Mouse (Mus musculus) MEL (cell line): Measurements from ENCODE around the gene Uggt2. TPM values are rescaled to one million over a fixed set of nuclear protein-coding genes. Genes with fewer than 3 reads are reported as not detected.

ENCODE experiments used
- DNase-seq: peaks from one replicate; pipeline ENCODE4 v3.0.0; 2011; ENCODE audit warnings: low read depth, low spot score
- H3K27ac ChIP-seq: 2 replicates; pipeline ENCODE4 v1.5.1; 2012; ENCODE audit warnings: low read depth, mild to moderate bottlenecking, control low read depth, low read length, moderate library complexity; ENCODE audit not compliant: control insufficient read depth
- H3K27me3 ChIP-seq, 2 experiments: fragments of 150-350 bp in 1 of 2; sonication (generic) in 1 of 2; 2 replicates each; pipeline ENCODE4 v1.6.1; 2012; ENCODE audit warnings: low read length in 2 of 2, mild to moderate bottlenecking in 2 of 2, improper control_type of control experiment in 1 of 2, moderate library complexity in 1 of 2; ENCODE audit not compliant: insufficient read depth in 2 of 2, control insufficient read depth in 1 of 2
- H3K36me3 ChIP-seq, 2 experiments: 2 replicates each; pipeline ENCODE4 v1.6.1; 2012 to 2014; ENCODE audit warnings: low read length in 2 of 2, improper control_type of control experiment in 1 of 2, inconsistent platforms in 1 of 2, mild to moderate bottlenecking in 1 of 2; ENCODE audit not compliant: insufficient read depth in 2 of 2, control insufficient read depth in 1 of 2
- H3K4me1 ChIP-seq, 2 experiments: fragments of 150-350 bp in 1 of 2; sonication (generic) in 1 of 2; 2 replicates each; pipeline ENCODE4 v1.6.1; 2012; ENCODE audit warnings: low read length in 2 of 2, improper control_type of control experiment in 1 of 2, mild to moderate bottlenecking in 1 of 2; ENCODE audit not compliant: insufficient read depth in 2 of 2, control insufficient read depth in 1 of 2
- H3K4me3 ChIP-seq, 2 experiments: fragments of 150-350 bp in 1 of 2; sonication (generic) in 1 of 2; 2 replicates each; pipeline ENCODE4 v1.5.1; 2012; ENCODE audit warnings: low read depth in 2 of 2, low read length in 2 of 2, mild to moderate bottlenecking in 2 of 2, moderate library complexity in 2 of 2, control low read depth in 1 of 2, improper control_type of control experiment in 1 of 2; ENCODE audit not compliant: control insufficient read depth in 1 of 2, insufficient read depth in 1 of 2
- H3K79me2 ChIP-seq: 2 replicates; pipeline ENCODE4 v1.6.1; 2012; ENCODE audit warnings: mild to moderate bottlenecking, low read length, moderate library complexity; ENCODE audit not compliant: control insufficient read depth, poor library complexity, insufficient read depth
- H3K9ac ChIP-seq: 2 replicates; pipeline ENCODE4 v1.6.1; 2012; ENCODE audit warnings: low read depth, mild to moderate bottlenecking, control low read depth, low read length, moderate library complexity; ENCODE audit not compliant: control insufficient read depth, poor library complexity, severe bottlenecking
- H3K9me3 ChIP-seq: fragments of 150-350 bp; sonication (generic); replicated peaks from 2 replicates; pipeline ENCODE4 v1.6.1; 2012; ENCODE audit warnings: mild to moderate bottlenecking, low read length, improper control_type of control experiment, moderate library complexity; ENCODE audit not compliant: insufficient read depth
- BHLHE40 ChIP-seq: IDR thresholded peaks from 2 replicates; pipeline ENCODE4 v1.6.1; 2012; ENCODE audit warnings: low read depth, mild to moderate bottlenecking, inconsistent platforms, low read length, improper control_type of control experiment, borderline replicate concordance
- CHD1 ChIP-seq: IDR thresholded peaks from 2 replicates; pipeline ENCODE4 v1.6.1; 2012; ENCODE audit warnings: low read depth, mild to moderate bottlenecking, inconsistent platforms, low read length, improper control_type of control experiment
- CHD2 ChIP-seq: IDR thresholded peaks from 2 replicates; pipeline ENCODE4 v1.6.1; 2011; ENCODE audit warnings: low read length, improper control_type of control experiment
- CTCF ChIP-seq, 3 experiments: IDR thresholded peaks in 2 of 3; conservative IDR thresholded peaks in 1 of 3; 2 replicates each; pipeline ENCODE4 v1.5.1; 2011 to 2012; ENCODE audit warnings: low read length in 3 of 3, low read depth in 2 of 3, mild to moderate bottlenecking in 2 of 3, improper control_type of control experiment in 1 of 3, inconsistent platforms in 1 of 3, mixed read lengths in 1 of 3, moderate library complexity in 1 of 3; ENCODE audit not compliant: control insufficient read depth in 1 of 3, insufficient read depth in 1 of 3, poor library complexity in 1 of 3, severe bottlenecking in 1 of 3
- ELF1 ChIP-seq: IDR thresholded peaks from 2 replicates; pipeline ENCODE4 v1.6.1; 2014; ENCODE audit warnings: low read depth, mild to moderate bottlenecking, inconsistent platforms, low read length, improper control_type of control experiment, moderate library complexity
- EP300 ChIP-seq, 2 experiments: IDR thresholded peaks; 2 replicates each; pipeline ENCODE4 v1.6.1; 2011; ENCODE audit warnings: improper control_type of control experiment in 2 of 2, low read length in 2 of 2, low read depth in 1 of 2, mild to moderate bottlenecking in 1 of 2
- ETS1 ChIP-seq: IDR thresholded peaks from 2 replicates; pipeline ENCODE4 v1.6.1; 2012; ENCODE audit warnings: low read depth, mild to moderate bottlenecking, inconsistent platforms, low read length, improper control_type of control experiment, moderate library complexity
- HCFC1 ChIP-seq: IDR thresholded peaks from 2 replicates; pipeline ENCODE4 v1.6.1; 2012; ENCODE audit warnings: low read depth, mild to moderate bottlenecking, inconsistent platforms, low read length, improper control_type of control experiment, moderate library complexity
- JUND ChIP-seq: IDR thresholded peaks from 2 replicates; pipeline ENCODE4 v1.6.1; 2011; ENCODE audit warnings: low read depth, mild to moderate bottlenecking, improper control_type of control experiment, low read length
- MAFK ChIP-seq: IDR thresholded peaks from 2 replicates; pipeline ENCODE4 v1.6.1; 2011; ENCODE audit warnings: low read depth, mild to moderate bottlenecking, low read length, improper control_type of control experiment, borderline replicate concordance
- MAX ChIP-seq: IDR thresholded peaks from 2 replicates; pipeline ENCODE4 v1.6.1; 2011; ENCODE audit warnings: low read length, improper control_type of control experiment
- MAZ ChIP-seq: IDR thresholded peaks from 2 replicates; pipeline ENCODE4 v1.6.1; 2012; ENCODE audit warnings: low read depth, mild to moderate bottlenecking, inconsistent platforms, low read length, improper control_type of control experiment
- MEF2A ChIP-seq: IDR thresholded peaks from 2 replicates; pipeline ENCODE4 v1.6.1; 2014; ENCODE audit warnings: low read depth, mild to moderate bottlenecking, inconsistent platforms, low read length, improper control_type of control experiment; ENCODE audit not compliant: poor library complexity, insufficient replicate concordance, severe bottlenecking; ENCODE audit errors: extremely low read depth
- MYB ChIP-seq: IDR thresholded peaks from 2 replicates; pipeline ENCODE4 v1.6.1; 2011; ENCODE audit warnings: mild to moderate bottlenecking, low read depth, low read length, improper control_type of control experiment
- NRF1 ChIP-seq: IDR thresholded peaks from 2 replicates; pipeline ENCODE4 v1.6.1; 2014; ENCODE audit warnings: low read depth, mild to moderate bottlenecking, inconsistent platforms, low read length, improper control_type of control experiment, moderate library complexity; ENCODE audit not compliant: poor library complexity, insufficient read depth, severe bottlenecking
- POLR2AphosphoS2 ChIP-seq: IDR thresholded peaks from 2 replicates; pipeline ENCODE4 v1.6.1; 2011; ENCODE audit warnings: low read length, improper control_type of control experiment
- POLR2AphosphoS5 ChIP-seq: IDR thresholded peaks from 2 replicates; pipeline ENCODE4 v1.6.1; 2012; ENCODE audit warnings: low read depth, borderline replicate concordance, mild to moderate bottlenecking, inconsistent platforms, low read length, moderate library complexity, mixed read lengths
- SIN3A ChIP-seq: IDR thresholded peaks from 2 replicates; pipeline ENCODE4 v1.6.1; 2012; ENCODE audit warnings: low read length, improper control_type of control experiment, inconsistent platforms
- TAL1 ChIP-seq: IDR thresholded peaks from 2 replicates; pipeline ENCODE4 v1.6.1; 2012; ENCODE audit warnings: mild to moderate bottlenecking, inconsistent platforms, low read length, moderate library complexity, mixed read lengths
- TBP ChIP-seq: IDR thresholded peaks from 2 replicates; pipeline ENCODE4 v1.8.0; 2011; ENCODE audit warnings: low read depth, low read length, improper control_type of control experiment
- TCF12 ChIP-seq: IDR thresholded peaks from 2 replicates; pipeline ENCODE4 v1.6.1; 2014; ENCODE audit warnings: low read depth, mild to moderate bottlenecking, inconsistent platforms, low read length, improper control_type of control experiment, moderate library complexity
- ZC3H11A ChIP-seq: IDR thresholded peaks from 2 replicates; pipeline ENCODE4 v1.6.1; 2012; ENCODE audit warnings: low read depth, mild to moderate bottlenecking, inconsistent platforms, low read length, improper control_type of control experiment
- ZKSCAN1 ChIP-seq: IDR thresholded peaks from 2 replicates; pipeline ENCODE4 v1.6.1; 2012; ENCODE audit warnings: low read depth, mild to moderate bottlenecking, inconsistent platforms, low read length, improper control_type of control experiment, moderate library complexity
- ZMIZ1 ChIP-seq: IDR thresholded peaks from 2 replicates; pipeline ENCODE4 v1.6.1; 2012; ENCODE audit warnings: low read depth, mild to moderate bottlenecking, inconsistent platforms, low read length, improper control_type of control experiment, moderate library complexity
- ZNF384 ChIP-seq: IDR thresholded peaks from 2 replicates; pipeline ENCODE4 v1.6.1; 2012; ENCODE audit warnings: low read depth, mild to moderate bottlenecking, inconsistent platforms, low read length, improper control_type of control experiment
- polyA plus RNA-seq, 2 experiments: library from polyadenylated mRNA; stranded (reverse) in 1 of 2; unstranded in 1 of 2; fragments of >175 nt in 1 of 2; fragments of >200 nt in 1 of 2; gene quantifications; 2 replicates each; pipeline versions ENCODE4 v1.2.1 to v1.2.4; 2012; ENCODE audit warnings: low replicate concordance in 2 of 2, low read depth in 1 of 2; ENCODE audit not compliant: insufficient read length in 2 of 2, insufficient read depth in 1 of 2, missing spikeins in 1 of 2
- total RNA-seq: library from RNA; depleted of rRNA; stranded (reverse); fragments of 300-350 nt; gene quantifications from 2 replicates; pipeline ENCODE4 v1.2.3, GENCODE M21; 2012

The Uggt2 gene
- total and polyA plus RNA-seq, 3 experiments = 0.23 to 0.31 TPM; not detected in 1

GRCm38 (mm10) chr14:118987523-118988496, 111.4 kb downstream of the Uggt2 start:
- H3K36me3 ChIP-seq = no peaks in the 10 kb centered on the region
- H3K4me1 ChIP-seq = peaks cover 0 to 2% of the 10 kb centered on the region in 2 experiments; a peak in 1 of 4 replicates
- no peak for TF ChIP-seq CTCF (IDR thresholded peaks at IDR 0.05 in 2 of 3, conservative IDR thresholded peaks at IDR 0.05 in 1 of 3; ENCODE audit: control insufficient read depth in 1 of 3, insufficient read depth in 1 of 3, low read depth in 2 of 3, low read length in 3 of 3, poor library complexity in 1 of 3, severe bottlenecking in 1 of 3)
- no peak for TF ChIP-seq MAZ
- TF ChIP-seq ZMIZ1 = no peak
- TF ChIP-seq SIN3A = 0 out of 2 replicates have a peak, but pooled peaks have one; percentile 8
- 0 out of 2 replicates have a peak, but pooled peaks have one; percentile 21 for TF ChIP-seq MAX
- no peak for TF ChIP-seq JUND
- TF ChIP-seq MAFK = no peak
- TF ChIP-seq MYB = no peak
- TF ChIP-seq MEF2A = no peak
- TF ChIP-seq NRF1 = no peak
- TF ChIP-seq EP300 (IDR thresholded peaks at IDR 0.05; ENCODE audit: low read depth in 1 of 2, low read length in 2 of 2) = 0 out of 4 replicates have a peak, but pooled peaks of 1 of the 2 experiments have one; percentile 12
- no peak for TF ChIP-seq ETS1
- peak; percentile 90 for DNase-seq
- H3K9ac ChIP-seq = 0 out of 2 replicates have a peak overlapping the region, but pooled peaks have one; percentile 14
- no peaks in the 10 kb centered on the region for H3K27me3 ChIP-seq
- H3K4me3 ChIP-seq = peak overlapping the region; percentile 56 to 68
- H3K79me2 ChIP-seq = no peaks in the 10 kb centered on the region
- no peaks in the 10 kb centered on the region for H3K9me3 ChIP-seq
- H3K27ac ChIP-seq = no peak overlapping the region

- H3K36me3 ChIP-seq = no peaks in the 10 kb centered on the region
- H3K27me3 ChIP-seq = no peaks in the 10 kb centered on the region
- H3K4me3 ChIP-seq = no peak overlapping the region; a peak in 1 of 4 replicates
- H3K9me3 ChIP-seq = no peaks in the 10 kb centered on the region
- H3K9ac ChIP-seq = no peak overlapping the region
- DNase-seq = peak; percentile 72
- H3K4me1 ChIP-seq = peaks cover 0 to 2% of the 10 kb centered on the region in 2 experiments; a peak in 1 of 4 replicates
- no peak overlapping the region for H3K27ac ChIP-seq
- no peaks in the 10 kb centered on the region for H3K79me2 ChIP-seq
- TF ChIP-seq TCF12 (no peak), MAX (0 out of 2 replicates have a peak, but pooled peaks have one; percentile 56), CTCF (IDR thresholded peaks at IDR 0.05 in 2 of 3, conservative IDR thresholded peaks at IDR 0.05 in 1 of 3; ENCODE audit: control insufficient read depth in 1 of 3, insufficient read depth in 1 of 3, low read depth in 2 of 3, low read length in 3 of 3, poor library complexity in 1 of 3, severe bottlenecking in 1 of 3) (peak; percentile 53 to 67 (median 62)), POLR2AphosphoS2 (no peak), CHD1 (no peak), ZC3H11A (peak; percentile 27; the same call in 1 of the 2 replicates), BHLHE40 (no peak), POLR2AphosphoS5 (no peak), HCFC1 (0 out of 2 replicates have a peak, but pooled peaks have one; percentile 11), TBP (no peak), TAL1 (no peak), EP300 (IDR thresholded peaks at IDR 0.05; ENCODE audit: low read depth in 1 of 2, low read length in 2 of 2) (no peak), CHD2 (no peak), ZNF384 (no peak), ELF1 (no peak), ZKSCAN1 (no peak), SIN3A (peak; percentile 24; the same call in 1 of the 2 replicates), MAZ (no peak)
Measured at GRCm38 (mm10) chr14:118986653-118987522, 112.3 kb downstream of the Uggt2 start.
